Mouse (Mus musculus) bone marrow, adult 2 months (tissue): ENCODE data around the gene Gpr33.

Experiments
- CTCF ChIP-seq: fragments of 200-500 bp; IDR thresholded peaks from 2 replicates; pipeline ENCODE4 v1.5.1; 2011; ENCODE audit warnings: low read length, control low read depth; ENCODE audit not compliant: control insufficient read depth, insufficient read depth
- POLR2A ChIP-seq: fragments of 200-500 bp; IDR thresholded peaks from 2 replicates; pipeline ENCODE4 v1.6.1; 2011; ENCODE audit warnings: low read depth, mild to moderate bottlenecking, control low read depth, low read length, borderline replicate concordance; ENCODE audit not compliant: control insufficient read depth

- TF ChIP-seq POLR2A (no peak), CTCF (no peak)
Observed at GRCm38 (mm10) chr12:51998366-51998932, 29.4 kb downstream of the Gpr33 start.
